Mouse (Mus musculus) forebrain, embryonic 12.5 days (tissue): Measurements from ENCODE around the gene Fbln5. TPM values are rescaled to one million over a fixed set of nuclear protein-coding genes. Genes with fewer than 3 reads are reported as not detected.

ENCODE experiments used
- ATAC-seq: fragments of 200-750 bp; cut with Nextera tagmentation; 2 replicates; pipeline ENCODE4 v1.8.0; 2017; ENCODE audit warnings: moderate TSS enrichment; ENCODE audit not compliant: low FRiP score
- H3K27ac ChIP-seq: fragments of 300-500 bp; sonication (generic); 2 replicates; pipeline ENCODE4 v1.5.1; 2016; ENCODE audit warnings: mild to moderate bottlenecking
- H3K27me3 ChIP-seq: fragments of 300-500 bp; sonication (generic); 2 replicates; pipeline ENCODE4 v1.6.1; 2016; ENCODE audit warnings: mild to moderate bottlenecking
- H3K36me3 ChIP-seq: fragments of 300-500 bp; sonication (generic); replicated peaks from 2 replicates; pipeline ENCODE4 v1.6.1; 2016; ENCODE audit warnings: mild to moderate bottlenecking
- H3K4me1 ChIP-seq: fragments of 300-500 bp; sonication (generic); 2 replicates; pipeline ENCODE4 v1.6.1; 2016
- H3K4me2 ChIP-seq: fragments of 300-500 bp; sonication (generic); 2 replicates; pipeline ENCODE4 v1.6.1; 2016; ENCODE audit warnings: mild to moderate bottlenecking, moderate library complexity
- H3K4me3 ChIP-seq: fragments of 300-500 bp; sonication (generic); replicated peaks from 2 replicates; pipeline ENCODE4 v1.5.1; 2016; ENCODE audit warnings: mild to moderate bottlenecking
- H3K9ac ChIP-seq: fragments of 300-500 bp; sonication (generic); 2 replicates; pipeline ENCODE4 v1.6.1; 2016; ENCODE audit warnings: mild to moderate bottlenecking
- H3K9me3 ChIP-seq: fragments of 300-500 bp; sonication (generic); 2 replicates; pipeline ENCODE4 v1.6.1; 2016
- WGBS: fragments of 180-500 bp; shearing (Covaris S2); methylation state at CpG from one replicate; pipeline ENCODE4 v1.1.7; 2016; 5-methylcytosine and 5-hydroxymethylcytosine counted together
- polyA plus RNA-seq: library from polyadenylated mRNA; unstranded; fragments of >200 nt; fragmentation: Nextera tagmentation; extraction: Ambion mirVana; gene quantifications from 2 replicates; pipeline ENCODE4 v1.2.1, GENCODE M21; 2016

Gene Fbln5
- polyA plus RNA-seq, 1 experiment from 2014 or later: 12.2 TPM

GRCm38 (mm10) chr12:101801744-101802143 is 17.1 kb downstream of the Fbln5 start:
- Histone ChIP-seq H3K4me2 (no peak overlapping the region), H3K27me3 (no peaks in the 10 kb centered on the region), H3K4me1 (no peaks in the 10 kb centered on the region), H3K4me3 (no peak overlapping the region), H3K9me3 (no peaks in the 10 kb centered on the region), H3K27ac (no peak overlapping the region), H3K9ac (no peak overlapping the region), H3K36me3 (no peaks in the 10 kb centered on the region)
- no peak for ATAC-seq
- 82% methylated on average over 5 of the region's 5 CpGs for WGBS

GRCm38 (mm10) chr12:101801051-101801450 is 17.8 kb downstream of the Fbln5 start:
- H3K4me1 ChIP-seq: no peaks in the 10 kb centered on the region

GRCm38 (mm10) chr12:101798189-101798922 is 20.5 kb downstream of the Fbln5 start:
- WGBS: 85% methylated on average over 7 of the region's 7 CpGs

More at GRCm38 (mm10) chr12:101801051-101801450, 17.8 kb downstream of the Fbln5 start:
- Histone ChIP-seq H3K27me3 (no peaks in the 10 kb centered on the region), H3K27ac (no peak overlapping the region), H3K9me3 (no peaks in the 10 kb centered on the region), H3K4me3 (no peak overlapping the region), H3K4me2 (no peak overlapping the region), H3K36me3 (no peaks in the 10 kb centered on the region), H3K9ac (no peak overlapping the region)
- WGBS: 84% methylated on average over 3 of the region's 3 CpGs
- no peak for ATAC-seq

GRCm38 (mm10) chr12:101794458-101794857 is 24.4 kb downstream of the Fbln5 start:
- ATAC-seq: no peak
- Histone ChIP-seq H3K4me3 (no peak overlapping the region), H3K27ac (no peak overlapping the region), H3K36me3 (no peaks in the 10 kb centered on the region), H3K4me1 (no peaks in the 10 kb centered on the region), H3K27me3 (no peaks in the 10 kb centered on the region), H3K4me2 (no peak overlapping the region), H3K9me3 (no peaks in the 10 kb centered on the region), H3K9ac (no peak overlapping the region)
- 89% methylated on average over 3 of the region's 3 CpGs for WGBS

More at GRCm38 (mm10) chr12:101798189-101798922, 20.5 kb downstream of the Fbln5 start:
- H3K27ac ChIP-seq: no peak overlapping the region
- H3K36me3 ChIP-seq: no peaks in the 10 kb centered on the region
- H3K4me3 ChIP-seq: no peak overlapping the region
- H3K4me1 ChIP-seq: no peaks in the 10 kb centered on the region
- no peak overlapping the region for H3K9ac ChIP-seq
- H3K4me2 ChIP-seq: no peak overlapping the region
- no peak for ATAC-seq
- H3K27me3 ChIP-seq: no peaks in the 10 kb centered on the region
- H3K9me3 ChIP-seq: no peaks in the 10 kb centered on the region

GRCm38 (mm10) chr12:101793221-101793621 is 25.6 kb downstream of the Fbln5 start:
- Histone ChIP-seq H3K4me3 (no peak overlapping the region), H3K4me1 (no peaks in the 10 kb centered on the region), H3K27me3 (no peaks in the 10 kb centered on the region), H3K27ac (no peak overlapping the region), H3K9ac (no peak overlapping the region), H3K36me3 (no peaks in the 10 kb centered on the region), H3K4me2 (no peak overlapping the region), H3K9me3 (no peaks in the 10 kb centered on the region)
- no peak for ATAC-seq
- 88% methylated on average over 5 of the region's 5 CpGs for whole genome bisulfite sequencing

- ATAC-seq: no peak
- no peaks in the 10 kb centered on the region for H3K36me3 ChIP-seq
- no peak overlapping the region for H3K4me2 ChIP-seq
- H3K4me1 ChIP-seq: no peaks in the 10 kb centered on the region
- no peaks in the 10 kb centered on the region for H3K27me3 ChIP-seq
- no peak overlapping the region for H3K27ac ChIP-seq
- H3K4me3 ChIP-seq: no peak overlapping the region
- WGBS: 92% methylated on average over 4 of the region's 4 CpGs
- H3K9me3 ChIP-seq: no peaks in the 10 kb centered on the region
- no peak overlapping the region for H3K9ac ChIP-seq
Observed at GRCm38 (mm10) chr12:101792684-101793083, 26.2 kb downstream of the Fbln5 start.

- Histone ChIP-seq H3K4me1 (no peaks in the 10 kb centered on the region), H3K9me3 (no peaks in the 10 kb centered on the region), H3K9ac (no peak overlapping the region), H3K27me3 (no peaks in the 10 kb centered on the region), H3K36me3 (no peaks in the 10 kb centered on the region), H3K4me2 (no peak overlapping the region), H3K4me3 (no peak overlapping the region), H3K27ac (no peak overlapping the region)
- 91% methylated on average over 3 of the region's 3 CpGs for WGBS
- ATAC-seq: no peak
Observed at GRCm38 (mm10) chr12:101789767-101790166, 29.1 kb downstream of the Fbln5 start.

GRCm38 (mm10) chr12:101789250-101789649 is 29.6 kb downstream of the Fbln5 start:
- no peak overlapping the region for H3K9ac ChIP-seq
- no peaks in the 10 kb centered on the region for H3K4me1 ChIP-seq
- no peak overlapping the region for H3K4me3 ChIP-seq
- no peak overlapping the region for H3K27ac ChIP-seq
- no peak overlapping the region for H3K4me2 ChIP-seq
- no peaks in the 10 kb centered on the region for H3K27me3 ChIP-seq
- whole genome bisulfite sequencing: 83% methylated on average over 3 of the region's 3 CpGs
- no peaks in the 10 kb centered on the region for H3K36me3 ChIP-seq
- ATAC-seq: no peak
- H3K9me3 ChIP-seq: no peaks in the 10 kb centered on the region

GRCm38 (mm10) chr12:101782787-101783186 is 36.1 kb downstream of the Fbln5 start:
- Histone ChIP-seq H3K9ac (no peak overlapping the region), H3K27ac (no peak overlapping the region), H3K4me2 (no peak overlapping the region), H3K27me3 (no peaks in the 10 kb centered on the region), H3K9me3 (no peaks in the 10 kb centered on the region), H3K36me3 (no peaks in the 10 kb centered on the region), H3K4me1 (no peaks in the 10 kb centered on the region), H3K4me3 (no peak overlapping the region)
- no peak for ATAC-seq
- 55% methylated on average over 2 of the region's 2 CpGs for whole genome bisulfite sequencing

- H3K9me3 ChIP-seq: no peaks in the 10 kb centered on the region
- H3K27me3 ChIP-seq: no peaks in the 10 kb centered on the region
- no peaks in the 10 kb centered on the region for H3K36me3 ChIP-seq
- 80% methylated on average over 5 of the region's 5 CpGs for WGBS
- no peak overlapping the region for H3K4me2 ChIP-seq
- no peak overlapping the region for H3K4me3 ChIP-seq
- H3K9ac ChIP-seq: no peak overlapping the region
- H3K27ac ChIP-seq: no peak overlapping the region
- no peak for ATAC-seq
- no peaks in the 10 kb centered on the region for H3K4me1 ChIP-seq
Observed at GRCm38 (mm10) chr12:101780915-101781314, 37.9 kb downstream of the Fbln5 start.

GRCm38 (mm10) chr12:101777613-101778325 is 41.1 kb downstream of the Fbln5 start:
- H3K9ac ChIP-seq: no peak overlapping the region
- WGBS: 60% methylated on average over 9 of the region's 9 CpGs
- no peaks in the 10 kb centered on the region for H3K27me3 ChIP-seq
- H3K27ac ChIP-seq: no peak overlapping the region
- no peaks in the 10 kb centered on the region for H3K9me3 ChIP-seq
- H3K4me2 ChIP-seq: no peak overlapping the region
- H3K4me1 ChIP-seq: no peaks in the 10 kb centered on the region
- no peak for ATAC-seq
- H3K36me3 ChIP-seq: no peaks in the 10 kb centered on the region
- H3K4me3 ChIP-seq: no peak overlapping the region

GRCm38 (mm10) chr12:101776383-101776782 is 42.5 kb downstream of the Fbln5 start:
- no peaks in the 10 kb centered on the region for H3K36me3 ChIP-seq

GRCm38 (mm10) chr12:101774116-101774515 is 44.7 kb downstream of the Fbln5 start:
- Histone ChIP-seq H3K9ac (no peak overlapping the region), H3K4me1 (no peaks in the 10 kb centered on the region), H3K36me3 (no peaks in the 10 kb centered on the region), H3K27me3 (no peaks in the 10 kb centered on the region), H3K27ac (no peak overlapping the region), H3K4me3 (no peak overlapping the region), H3K4me2 (no peak overlapping the region), H3K9me3 (no peaks in the 10 kb centered on the region)
- no peak for ATAC-seq
- 68% methylated on average over 4 of the region's 4 CpGs for WGBS

More at GRCm38 (mm10) chr12:101776383-101776782, 42.5 kb downstream of the Fbln5 start:
- no peaks in the 10 kb centered on the region for H3K4me1 ChIP-seq
- no peak overlapping the region for H3K4me3 ChIP-seq
- no peak overlapping the region for H3K27ac ChIP-seq
- H3K9ac ChIP-seq: no peak overlapping the region
- H3K9me3 ChIP-seq: no peaks in the 10 kb centered on the region
- no peak for ATAC-seq
- H3K4me2 ChIP-seq: no peak overlapping the region
- 88% methylated on average over 5 of the region's 5 CpGs for WGBS
- H3K27me3 ChIP-seq: no peaks in the 10 kb centered on the region
